Mouse (Mus musculus): ENCODE data around the gene Nod1.

The Nod1 gene

GRCm38 (mm10) chr6:54972111-54972928 lies at the start of gene Nod1:
Nod1 (minus strand) TSS chr6:54972612.
- in situ Hi-C loops (cut with MboI, MseI) = no loop called here

DNA sequence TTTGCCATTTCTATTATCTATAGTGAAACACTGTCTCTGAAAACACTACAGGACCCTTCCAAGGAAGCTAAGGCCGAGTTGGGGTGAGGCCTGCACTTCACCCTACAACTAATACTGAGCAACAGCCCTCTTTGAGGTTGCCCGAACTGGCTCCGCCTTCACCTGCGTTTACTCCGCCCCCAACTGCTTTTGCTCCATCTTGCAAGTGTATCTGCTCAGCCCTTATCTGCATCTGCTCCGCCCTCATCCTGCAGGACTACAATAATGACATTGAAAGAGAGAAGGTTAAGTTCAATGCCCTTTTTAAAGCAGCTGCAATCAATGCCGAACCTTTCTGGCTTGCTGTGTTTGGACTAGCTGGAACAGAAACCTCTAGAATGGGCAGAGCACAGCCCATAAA lies 49.4 kb upstream of the Nod1 start:
- in situ Hi-C loops (cut with MboI, MseI) = no loop called here

DNA sequence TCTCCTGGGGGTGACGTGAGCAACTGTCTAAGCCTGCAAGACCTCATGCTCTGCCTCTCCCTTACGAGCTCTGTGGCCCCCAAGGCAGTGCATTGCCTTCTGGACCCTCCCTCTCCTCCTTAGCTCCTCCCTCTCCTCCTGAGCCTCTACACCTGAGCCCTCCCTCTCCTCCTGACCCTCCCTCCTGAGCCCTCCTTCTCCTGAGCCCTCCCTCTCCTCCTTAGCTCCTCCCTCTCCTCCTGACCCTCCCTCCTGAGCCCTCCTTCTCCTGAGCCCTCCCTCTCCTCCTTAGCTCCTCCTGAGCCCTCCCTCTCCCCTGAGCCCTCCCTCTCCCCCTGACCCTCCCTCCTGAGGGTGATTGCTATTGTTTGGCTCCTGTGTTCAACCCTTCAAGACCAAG lies 46.0 kb upstream of the Nod1 start:
- in situ Hi-C loops (cut with MboI, MseI) = loop anchor here (5.0 kb wide), 1 partner anchor 149 kb away; no protein-coding TSS in a partner anchor

- in situ Hi-C loops (cut with MboI, MseI) = loop anchor here (5.0 kb wide), 1 partner anchor 150 kb away; no protein-coding TSS in a partner anchor
These were observed 44.5 kb upstream of the Nod1 start for GRCm38 (mm10) chr6:55016710-55017583.

DNA sequence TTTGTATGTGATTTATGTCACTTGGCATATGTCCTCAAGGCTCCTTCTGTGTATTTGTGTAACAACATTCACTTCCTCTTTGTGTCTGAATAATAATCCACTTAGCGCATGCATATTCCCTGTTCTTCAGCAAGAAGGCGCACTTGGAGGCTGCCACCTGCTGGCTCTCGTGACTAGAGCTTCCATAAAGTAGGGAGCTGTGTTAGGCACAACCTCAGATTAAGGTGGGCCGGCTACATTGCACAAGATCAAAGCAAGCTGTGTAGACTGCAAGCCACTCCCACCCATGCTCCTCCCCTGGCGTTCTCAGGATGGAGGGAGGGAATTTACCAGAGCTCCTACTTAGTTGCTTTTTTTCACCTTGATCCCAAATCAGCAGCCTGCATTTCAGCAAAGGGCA lies 43.8 kb upstream of the Nod1 start:
- in situ Hi-C loops (cut with MboI, MseI) = loop anchor here (5.0 kb wide), 1 partner anchor 151 kb away; no protein-coding TSS in a partner anchor

- in situ Hi-C loops (cut with MboI, MseI) = no loop called here
These were observed 41.8 kb upstream of the Nod1 start for GRCm38 (mm10) chr6:55014184-55014583.

DNA sequence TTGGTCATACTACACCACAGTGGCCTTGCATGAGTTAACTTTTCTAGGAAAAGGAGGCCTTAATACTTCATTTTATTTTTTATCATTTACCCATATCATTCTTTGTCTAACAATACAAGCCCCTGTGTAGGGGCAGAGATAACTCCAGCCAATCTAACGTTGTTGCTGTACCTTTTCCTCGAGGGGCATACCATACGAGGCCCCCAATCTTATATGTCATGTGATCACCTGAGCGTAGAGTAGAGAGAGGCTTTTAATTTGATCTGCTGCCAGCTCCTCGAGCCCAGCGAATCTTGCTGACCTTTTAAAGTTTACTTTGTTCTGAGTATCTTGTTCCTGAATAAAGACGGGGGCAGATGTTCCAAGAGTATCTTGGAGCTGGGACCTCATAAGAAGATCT lies 40.1 kb upstream of the Nod1 start:
- in situ Hi-C loops (cut with MboI, MseI) = no loop called here

GRCm38 (mm10) chr6:55010330-55011091 lies 38.1 kb upstream of the Nod1 start:
- in situ Hi-C loops (cut with MboI, MseI) = no loop called here

DNA sequence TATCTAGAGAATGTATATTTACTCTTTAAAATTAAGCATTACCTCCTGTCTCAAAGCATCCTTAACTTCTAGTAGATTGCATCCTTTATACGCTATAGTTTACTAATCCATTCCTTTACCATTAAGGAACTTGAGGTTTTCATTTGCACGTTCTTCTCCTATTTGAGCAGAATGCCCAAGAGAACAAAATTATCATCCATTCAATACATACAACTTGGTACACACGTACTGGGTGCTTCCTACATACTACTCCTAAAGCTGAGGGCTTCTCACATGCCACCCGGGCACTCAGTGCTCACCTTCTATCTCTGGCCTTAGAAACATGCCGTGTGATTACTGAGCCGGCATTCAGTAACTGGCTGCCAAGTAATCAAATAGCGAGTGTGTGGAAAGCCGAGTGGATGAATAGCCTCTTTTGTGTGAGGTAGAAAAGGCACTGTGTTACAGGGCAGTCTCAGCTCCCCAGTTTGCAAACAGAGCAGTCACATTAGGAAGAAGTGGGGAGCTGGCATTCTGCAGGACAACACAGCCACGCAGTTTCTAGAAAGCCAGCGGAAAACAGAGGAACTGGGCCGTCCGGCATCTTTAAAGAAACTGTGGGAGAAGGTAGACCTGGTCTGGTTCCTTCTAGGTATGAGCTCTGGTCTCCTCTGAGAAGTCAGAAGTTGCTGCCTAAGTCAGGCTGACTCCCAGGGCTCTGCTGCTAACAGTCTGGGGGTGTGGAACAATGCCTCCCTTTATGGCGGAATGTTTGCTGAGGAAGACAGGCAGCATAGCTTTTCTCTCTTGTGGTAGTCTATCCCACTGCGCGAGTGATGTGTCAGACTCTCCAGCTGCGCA lies 37.2 kb upstream of the Nod1 start:
- in situ Hi-C loops (cut with MboI, MseI) = no loop called here

- in situ Hi-C loops (cut with MboI, MseI) = no loop called here
These were observed 36.0 kb upstream of the Nod1 start for GRCm38 (mm10) chr6:55008401-55008800.

DNA sequence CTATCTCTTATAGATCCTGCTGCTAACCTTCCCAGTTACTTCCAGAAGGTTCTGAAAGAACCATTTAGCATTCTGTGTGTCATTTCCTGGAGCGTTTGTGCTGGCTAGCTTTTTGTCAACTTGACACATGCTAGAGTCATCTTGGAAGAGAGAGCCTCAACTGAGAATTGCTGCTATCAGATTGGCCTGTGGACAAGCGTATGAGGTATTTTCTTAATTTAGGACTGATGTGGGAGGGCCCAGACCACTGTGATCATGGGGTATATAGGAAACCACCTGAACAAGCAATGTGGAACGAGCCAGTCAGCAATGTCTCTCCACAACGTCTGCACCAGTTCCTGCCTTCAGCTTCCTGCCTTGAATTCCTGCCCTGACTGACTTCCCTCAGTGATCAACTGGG lies 31.1 kb upstream of the Nod1 start:
- in situ Hi-C loops (cut with MboI, MseI) = no loop called here

DNA sequence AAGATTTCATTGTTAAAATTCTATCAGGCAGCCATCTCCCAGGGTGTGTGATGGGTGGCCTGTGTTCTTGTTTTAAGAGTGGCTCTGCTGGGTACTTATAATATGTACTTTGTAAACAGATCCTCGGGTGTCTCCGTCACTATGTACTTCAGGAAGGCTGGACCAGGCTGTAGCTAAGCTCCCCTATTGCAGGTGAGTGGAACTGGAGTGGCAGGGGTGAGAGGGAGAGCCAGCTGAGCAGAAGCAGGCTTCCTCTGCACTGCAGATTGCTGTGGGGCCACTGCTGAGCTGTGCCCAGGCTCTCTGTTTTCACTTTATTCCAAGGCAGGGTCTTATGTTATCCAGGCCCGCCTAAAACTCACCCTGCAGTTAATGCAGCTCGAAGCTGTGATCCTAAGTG lies 30.0 kb upstream of the Nod1 start:
- in situ Hi-C loops (cut with MboI, MseI) = no loop called here

DNA sequence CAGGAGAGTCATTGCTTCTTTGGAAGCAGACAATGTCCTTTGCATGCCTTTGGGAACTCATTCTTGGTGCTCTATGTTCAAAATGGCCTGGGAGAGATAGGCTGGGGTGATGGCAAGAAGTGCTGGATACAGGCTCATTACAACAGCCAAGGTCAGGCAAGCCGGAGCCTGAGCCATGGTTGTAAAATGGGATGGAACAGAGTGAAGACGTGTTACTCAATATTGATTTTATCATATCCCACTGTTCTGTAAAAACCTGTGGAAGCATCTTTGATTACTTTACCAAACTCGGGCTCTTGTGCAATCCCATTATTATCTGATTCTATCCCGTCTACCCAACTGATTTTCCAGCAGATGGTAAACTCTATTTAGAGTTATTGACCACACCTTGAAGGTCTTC lies 28.9 kb upstream of the Nod1 start:
- in situ Hi-C loops (cut with MboI, MseI) = no loop called here

DNA sequence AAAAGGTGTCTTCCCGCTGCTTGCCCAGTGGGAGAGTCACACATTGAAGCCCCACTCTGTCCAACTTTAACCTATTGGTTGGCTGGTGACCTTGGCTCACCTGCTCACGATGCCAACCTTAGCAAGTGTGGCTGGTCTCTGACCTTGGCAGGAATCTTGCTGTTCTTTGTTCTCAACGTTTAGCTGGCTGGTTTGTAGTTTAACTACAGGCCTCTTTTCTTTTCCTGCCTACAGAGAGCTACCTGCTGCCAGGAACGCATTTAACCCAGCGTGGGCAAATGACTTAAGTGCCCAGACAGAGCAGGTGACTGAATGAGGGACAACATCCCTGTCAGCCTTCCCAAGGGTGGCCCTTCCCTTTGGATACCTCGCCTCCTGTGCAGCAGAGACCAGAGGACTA lies 25.3 kb upstream of the Nod1 start:
- in situ Hi-C loops (cut with MboI, MseI) = no loop called here

- in situ Hi-C loops (cut with MboI, MseI) = no loop called here
These were observed 23.9 kb upstream of the Nod1 start for GRCm38 (mm10) chr6:54996361-54996760.

GRCm38 (mm10) chr6:54992734-54993260 lies 20.4 kb upstream of the Nod1 start, which contains the start of gene Ggct:
Ggct (minus strand) TSS chr6:54992950.
- in situ Hi-C loops (cut with MboI, MseI) = loop anchor here (5.0 kb wide), 1 partner anchor 45 kb away; the partner anchor contains the start of gene Gars

DNA sequence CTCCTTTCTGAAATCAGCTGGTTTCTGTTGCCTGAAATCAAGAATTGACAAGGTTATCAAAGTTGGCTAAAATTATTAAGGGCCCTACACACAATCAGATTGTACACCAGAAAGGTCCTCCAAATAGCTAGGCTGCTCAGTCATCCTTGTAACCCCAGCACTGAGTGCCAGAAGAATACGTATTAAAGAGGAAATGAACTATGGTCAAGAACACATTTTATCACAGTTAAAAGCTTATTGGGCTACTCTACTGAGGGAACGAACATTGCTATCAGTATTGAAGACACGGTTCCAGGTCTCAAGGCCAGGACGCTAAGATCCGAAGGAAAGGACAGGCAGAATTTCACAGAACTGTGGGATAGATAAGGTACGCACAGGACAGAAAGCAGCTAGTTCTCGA lies 19.7 kb upstream of the Nod1 start:
- in situ Hi-C loops (cut with MboI, MseI) = loop anchor here (5.0 kb wide), 1 partner anchor 45 kb away; the partner anchor contains the start of gene Gars

- in situ Hi-C loops (cut with MboI, MseI) = loop anchor here (5.0 kb wide), 1 partner anchor 46 kb away; the partner anchor contains the start of gene Gars
These were observed 18.8 kb upstream of the Nod1 start for GRCm38 (mm10) chr6:54991189-54991588.

GRCm38 (mm10) chr6:54988141-54988540 lies 15.7 kb upstream of the Nod1 start:
- in situ Hi-C loops (cut with MboI, MseI) = no loop called here

DNA sequence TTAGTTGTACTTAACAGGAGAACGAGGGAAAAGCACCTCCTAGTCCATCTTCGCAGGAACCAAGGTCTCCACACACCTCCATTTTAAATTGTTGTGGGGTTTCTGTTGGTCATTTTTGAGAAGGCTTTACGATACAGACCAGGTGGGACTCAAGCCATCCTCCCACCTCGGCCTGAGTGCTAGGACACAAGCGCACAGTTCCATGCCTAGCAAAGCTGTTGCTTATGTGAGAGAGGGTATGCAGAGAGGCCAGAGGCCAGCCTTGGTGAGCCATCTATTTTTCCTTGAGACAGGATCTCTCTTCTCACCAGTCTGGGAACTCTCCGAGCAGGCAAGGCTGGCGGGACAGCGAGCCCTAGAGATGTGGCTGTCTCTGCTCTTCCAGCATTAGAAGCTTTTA lies 11.7 kb upstream of the Nod1 start:
- in situ Hi-C loops (cut with MboI, MseI) = no loop called here
